Mouse (Mus musculus) midbrain, embryonic 15.5 days (tissue): ENCODE data around the gene Ube2l6. TPM values are rescaled to one million over a fixed set of nuclear protein-coding genes. Genes with fewer than 3 reads are reported as not detected.

Experiments
- ATAC-seq: fragments of 200-750 bp; cut with Nextera tagmentation; replicated peaks from 2 replicates; pipeline ENCODE4 v1.8.0; 2017; ENCODE audit warnings: moderate TSS enrichment
- H3K27ac ChIP-seq: fragments of 300-500 bp; sonication (generic); 2 replicates; pipeline ENCODE4 v1.5.1; 2015; ENCODE audit warnings: mild to moderate bottlenecking, inconsistent platforms
- H3K27me3 ChIP-seq: fragments of 300-500 bp; sonication (generic); replicated peaks from 2 replicates; pipeline ENCODE4 v1.6.1; 2015; ENCODE audit warnings: inconsistent platforms
- H3K36me3 ChIP-seq: fragments of 300-500 bp; sonication (generic); replicated peaks from 2 replicates; pipeline ENCODE4 v1.6.1; 2015; ENCODE audit warnings: inconsistent platforms
- H3K4me1 ChIP-seq: fragments of 300-500 bp; sonication (generic); 2 replicates; pipeline ENCODE4 v1.6.1; 2015; ENCODE audit warnings: inconsistent platforms
- H3K4me2 ChIP-seq: fragments of 300-500 bp; sonication (generic); 2 replicates; pipeline ENCODE4 v1.6.1; 2015; ENCODE audit warnings: inconsistent platforms, mild to moderate bottlenecking, moderate library complexity
- H3K4me3 ChIP-seq: fragments of 300-500 bp; sonication (generic); 2 replicates; pipeline ENCODE4 v1.5.1; 2015; ENCODE audit warnings: mild to moderate bottlenecking, inconsistent platforms
- H3K9ac ChIP-seq: fragments of 300-500 bp; sonication (generic); 2 replicates; pipeline ENCODE4 v1.6.1; 2015; ENCODE audit warnings: mild to moderate bottlenecking, inconsistent platforms
- H3K9me3 ChIP-seq: fragments of 300-500 bp; sonication (generic); 2 replicates; pipeline ENCODE4 v1.6.1; 2016; ENCODE audit warnings: inconsistent platforms
- WGBS: fragments of 180-500 bp; shearing (Covaris S2); methylation state at CpG from one replicate; pipeline ENCODE4 v1.1.7; 2015; ENCODE audit warnings: mixed read lengths; 5-methylcytosine and 5-hydroxymethylcytosine counted together
- polyA plus RNA-seq: library from polyadenylated mRNA; unstranded; fragments of >200 nt; fragmentation: Nextera tagmentation; extraction: Ambion mirVana; gene quantifications from 2 replicates; pipeline ENCODE4 v1.2.1, GENCODE M21; 2015

Ube2l6 gene
- polyA plus RNA-seq, 1 experiment from 2014 or later = 21.6 TPM

DNA sequence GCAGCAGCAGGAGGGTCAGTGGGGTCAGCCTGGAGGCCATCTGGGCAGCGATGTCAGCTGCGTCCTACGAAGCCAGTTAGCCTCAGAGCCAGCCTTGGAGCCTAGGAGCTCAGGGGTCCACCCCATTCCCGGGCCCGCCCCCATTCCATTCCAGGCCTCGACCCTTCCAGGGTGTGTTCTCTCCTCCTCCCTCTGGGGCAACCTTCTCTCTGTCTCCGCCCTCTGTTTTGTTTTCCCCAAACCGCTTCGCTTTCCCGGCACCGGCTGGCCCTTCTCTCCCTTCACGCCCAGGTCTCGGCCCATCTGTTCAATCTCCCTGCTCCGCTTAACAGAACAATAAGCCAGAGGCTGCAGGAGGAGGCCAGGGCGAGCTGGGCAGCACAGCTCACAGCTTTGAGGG lies 23.9 kb upstream of the Ube2l6 start:
- H3K9me3 ChIP-seq = no peaks in the 10 kb centered on the region
- peak overlapping the region; percentile 34; the same call in 1 of the 2 replicates for H3K9ac ChIP-seq
- H3K4me1 ChIP-seq = peaks cover 11% of the 10 kb centered on the region
- H3K27me3 ChIP-seq = no peaks in the 10 kb centered on the region
- H3K36me3 ChIP-seq = no peaks in the 10 kb centered on the region
- H3K27ac ChIP-seq = peak overlapping the region; percentile 71
- peak overlapping the region; percentile 28 for H3K4me3 ChIP-seq
- H3K4me2 ChIP-seq = peak overlapping the region; percentile 62
- 1% methylated on average over 15 of the region's 15 CpGs for WGBS
- peak; percentile 81 for ATAC-seq

- Histone ChIP-seq H3K4me1 (peaks cover 11% of the 10 kb centered on the region), H3K36me3 (no peaks in the 10 kb centered on the region), H3K4me3 (peak within 1 kb of the TSS; percentile 28), H3K27ac (peak within 1 kb of the TSS; percentile 71), H3K9ac (peak within 1 kb of the TSS; percentile 34; the same call in 1 of the 2 replicates), H3K9me3 (no peaks in the 10 kb centered on the region), H3K27me3 (no peaks in the 10 kb centered on the region), H3K4me2 (peak within 1 kb of the TSS; percentile 62)
- no peak for ATAC-seq
- 67% methylated on average over 9 of the region's 9 CpGs for WGBS
These were observed 23.4 kb upstream of the Ube2l6 start, which contains the start of gene Serping1 for GRCm38 (mm10) chr2:84775241-84775640. TSS of gene Serping1 (minus strand) at chr2:84775444.

DNA sequence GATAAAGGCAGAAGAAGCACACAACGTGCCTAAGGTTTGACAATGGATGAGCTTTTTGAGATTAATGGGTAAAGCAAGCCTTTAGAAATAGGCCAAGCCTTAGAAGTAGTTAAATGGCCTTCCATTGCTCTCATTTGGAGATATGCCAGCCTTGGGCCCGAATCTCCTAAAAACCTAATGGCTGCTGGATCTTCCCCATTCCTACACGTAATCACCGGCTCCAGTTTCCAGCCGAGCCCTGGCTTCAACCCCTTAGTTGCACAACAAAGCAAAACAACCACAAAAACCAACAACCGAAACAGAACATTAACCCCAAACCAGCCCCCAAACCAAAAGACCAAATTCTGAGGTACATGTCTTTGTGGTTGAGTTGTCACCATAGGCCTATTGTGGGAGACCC lies 23.0 kb upstream of the Ube2l6 start:
- no peaks in the 10 kb centered on the region for H3K36me3 ChIP-seq
- no peak overlapping the region for H3K27ac ChIP-seq
- ATAC-seq = no peak
- no peaks in the 10 kb centered on the region for H3K27me3 ChIP-seq
- H3K4me2 ChIP-seq = no peak overlapping the region
- H3K4me1 ChIP-seq = peaks cover 11% of the 10 kb centered on the region
- WGBS = 85% methylated on average over 6 of the region's 6 CpGs
- H3K9me3 ChIP-seq = no peaks in the 10 kb centered on the region
- no peak overlapping the region for H3K4me3 ChIP-seq
- H3K9ac ChIP-seq = no peak overlapping the region

- H3K4me1 ChIP-seq = peaks cover 11% of the 10 kb centered on the region
- H3K36me3 ChIP-seq = no peaks in the 10 kb centered on the region
- H3K9me3 ChIP-seq = no peaks in the 10 kb centered on the region
- H3K27ac ChIP-seq = peak overlapping the region; percentile 70
- H3K9ac ChIP-seq = no peak overlapping the region
- no peak overlapping the region for H3K4me3 ChIP-seq
- no peaks in the 10 kb centered on the region for H3K27me3 ChIP-seq
- H3K4me2 ChIP-seq = no peak overlapping the region
- WGBS = 57% methylated on average over 3 of the region's 3 CpGs
- ATAC-seq = peak; percentile 90
These were observed 20.9 kb upstream of the Ube2l6 start for GRCm38 (mm10) chr2:84777706-84778105.

- Histone ChIP-seq H3K4me1 (peaks cover 10% of the 10 kb centered on the region), H3K27me3 (no peaks in the 10 kb centered on the region), H3K9me3 (no peaks in the 10 kb centered on the region), H3K4me3 (no peak overlapping the region), H3K36me3 (no peaks in the 10 kb centered on the region), H3K27ac (no peak overlapping the region), H3K4me2 (no peak overlapping the region), H3K9ac (no peak overlapping the region)
- no peak for ATAC-seq
- 66% methylated on average over 6 of the region's 6 CpGs for WGBS
These were observed 19.4 kb upstream of the Ube2l6 start for GRCm38 (mm10) chr2:84779210-84779609.

DNA sequence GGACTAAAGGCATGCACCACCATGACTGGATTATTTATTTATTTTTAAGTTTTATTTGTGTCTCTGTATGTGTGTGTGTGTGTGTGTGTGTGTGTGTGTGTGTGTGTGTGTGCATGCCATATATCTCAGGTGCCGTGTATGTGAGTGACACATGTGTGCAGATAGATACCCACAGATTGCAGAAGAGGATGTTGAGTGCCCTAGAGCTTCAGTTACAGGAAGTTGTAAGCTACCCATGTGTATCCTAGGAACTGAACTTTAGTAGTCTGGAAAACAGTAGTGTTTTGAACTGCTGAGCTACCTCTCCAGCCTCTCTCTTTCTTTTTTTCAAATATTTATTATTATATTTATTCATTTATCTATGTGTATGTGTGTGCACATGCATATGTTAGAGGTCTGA lies 15.3 kb upstream of the Ube2l6 start:
- H3K4me3 ChIP-seq = no peak overlapping the region
- H3K9me3 ChIP-seq = no peaks in the 10 kb centered on the region
- H3K27me3 ChIP-seq = no peaks in the 10 kb centered on the region
- 94% methylated on average over 1 of the region's 1 CpGs for WGBS
- ATAC-seq = no peak
- no peak overlapping the region for H3K9ac ChIP-seq
- H3K27ac ChIP-seq = no peak overlapping the region
- H3K4me1 ChIP-seq = no peaks in the 10 kb centered on the region
- no peak overlapping the region for H3K4me2 ChIP-seq
- no peaks in the 10 kb centered on the region for H3K36me3 ChIP-seq

GRCm38 (mm10) chr2:84783840-84784566 lies 14.6 kb upstream of the Ube2l6 start:
- H3K4me1 ChIP-seq = no peaks in the 10 kb centered on the region
- no peaks in the 10 kb centered on the region for H3K36me3 ChIP-seq
- no peak for ATAC-seq
- WGBS = 85% methylated on average over 3 of the region's 3 CpGs
- H3K9me3 ChIP-seq = no peaks in the 10 kb centered on the region
- no peak overlapping the region for H3K4me2 ChIP-seq
- no peaks in the 10 kb centered on the region for H3K27me3 ChIP-seq
- H3K9ac ChIP-seq = no peak overlapping the region
- no peak overlapping the region for H3K27ac ChIP-seq
- H3K4me3 ChIP-seq = no peak overlapping the region

DNA sequence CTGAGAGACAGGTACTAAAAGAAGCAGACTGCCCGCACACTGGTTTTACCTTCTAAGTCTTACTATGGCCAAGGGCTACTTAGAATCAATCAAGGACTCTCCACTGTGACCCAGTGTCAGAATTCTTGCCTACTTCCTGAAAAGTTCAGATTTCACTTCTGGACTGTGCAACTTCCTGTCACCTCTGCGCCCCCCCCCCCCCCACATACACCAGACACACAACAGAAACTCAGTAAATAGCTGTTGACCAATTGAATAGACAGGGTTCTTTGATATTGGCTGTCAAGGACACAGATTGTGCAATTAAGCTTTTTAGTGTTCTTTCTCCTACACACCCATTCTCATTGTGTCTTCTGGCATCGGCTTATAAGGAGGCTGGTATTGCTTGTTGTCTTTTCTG lies 10.3 kb upstream of the Ube2l6 start:
- 85% methylated on average over 3 of the region's 3 CpGs for WGBS

GRCm38 (mm10) chr2:84790418-84790817 lies 8.2 kb upstream of the Ube2l6 start:
- WGBS = 52% methylated on average over 9 of the region's 9 CpGs

More for the DNA sequence above, 10.3 kb upstream of the Ube2l6 start:
- no peak for ATAC-seq
- H3K27me3 ChIP-seq = no peaks in the 10 kb centered on the region
- H3K9ac ChIP-seq = no peak overlapping the region
- H3K36me3 ChIP-seq = no peaks in the 10 kb centered on the region
- H3K4me2 ChIP-seq = no peak overlapping the region
- no peaks in the 10 kb centered on the region for H3K9me3 ChIP-seq
- H3K4me1 ChIP-seq = no peaks in the 10 kb centered on the region
- no peak overlapping the region for H3K27ac ChIP-seq
- H3K4me3 ChIP-seq = no peak overlapping the region

GRCm38 (mm10) chr2:84792516-84792915 lies 6.1 kb upstream of the Ube2l6 start:
- no peak overlapping the region for H3K9ac ChIP-seq
- no peaks in the 10 kb centered on the region for H3K27me3 ChIP-seq
- H3K4me2 ChIP-seq = no peak overlapping the region
- H3K9me3 ChIP-seq = no peaks in the 10 kb centered on the region
- ATAC-seq = no peak
- no peak overlapping the region for H3K4me3 ChIP-seq
- H3K27ac ChIP-seq = no peak overlapping the region
- no peaks in the 10 kb centered on the region for H3K36me3 ChIP-seq
- H3K4me1 ChIP-seq = no peaks in the 10 kb centered on the region
- 91% methylated on average over 3 of the region's 3 CpGs for WGBS

More at GRCm38 (mm10) chr2:84790418-84790817, 8.2 kb upstream of the Ube2l6 start:
- Histone ChIP-seq H3K4me2 (no peak overlapping the region), H3K27me3 (no peaks in the 10 kb centered on the region), H3K9ac (no peak overlapping the region), H3K4me3 (no peak overlapping the region), H3K36me3 (no peaks in the 10 kb centered on the region), H3K9me3 (no peaks in the 10 kb centered on the region), H3K27ac (no peak overlapping the region), H3K4me1 (no peaks in the 10 kb centered on the region)
- no peak for ATAC-seq

- Histone ChIP-seq H3K9me3 (no peaks in the 10 kb centered on the region), H3K4me2 (no peak overlapping the region), H3K9ac (no peak overlapping the region), H3K27ac (no peak overlapping the region), H3K4me3 (no peak overlapping the region), H3K27me3 (no peaks in the 10 kb centered on the region), H3K4me1 (no peaks in the 10 kb centered on the region; the same call in 1 of the 2 replicates), H3K36me3 (no peaks in the 10 kb centered on the region)
- ATAC-seq = no peak
- 96% methylated on average over 3 of the region's 3 CpGs for WGBS
These were observed 5.5 kb upstream of the Ube2l6 start for GRCm38 (mm10) chr2:84793154-84793553.

DNA sequence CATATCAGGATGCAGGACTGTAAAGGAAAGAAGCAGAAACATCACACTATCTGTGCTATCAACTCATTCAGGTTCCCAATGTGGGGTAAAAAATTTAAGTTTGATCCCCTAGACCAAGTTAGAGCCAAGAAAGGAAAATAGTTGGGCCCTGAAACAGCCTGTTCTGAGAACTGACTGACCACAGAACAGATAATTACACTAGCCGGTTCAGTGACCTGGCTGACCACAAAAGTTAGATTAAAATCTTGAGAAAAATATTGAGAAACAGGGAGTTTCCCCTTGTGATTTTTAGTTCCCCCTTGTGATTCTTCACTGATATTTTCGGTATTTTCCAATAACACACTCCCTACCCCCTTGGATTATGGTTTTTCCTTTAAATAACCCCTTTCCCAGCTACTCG lies 4.8 kb upstream of the Ube2l6 start:
- whole genome bisulfite sequencing = 94% methylated on average over 3 of the region's 3 CpGs
- no peak for ATAC-seq
- Histone ChIP-seq H3K9ac (no peak overlapping the region), H3K27me3 (no peaks in the 10 kb centered on the region), H3K4me1 (peaks cover 3% of the 10 kb centered on the region; the same call in 1 of the 2 replicates), H3K36me3 (no peaks in the 10 kb centered on the region), H3K4me2 (no peak overlapping the region), H3K4me3 (no peak overlapping the region), H3K27ac (no peak overlapping the region), H3K9me3 (no peaks in the 10 kb centered on the region)
